Mouse (Mus musculus): ENCODE measurements around the gene Myo6.

DNA sequence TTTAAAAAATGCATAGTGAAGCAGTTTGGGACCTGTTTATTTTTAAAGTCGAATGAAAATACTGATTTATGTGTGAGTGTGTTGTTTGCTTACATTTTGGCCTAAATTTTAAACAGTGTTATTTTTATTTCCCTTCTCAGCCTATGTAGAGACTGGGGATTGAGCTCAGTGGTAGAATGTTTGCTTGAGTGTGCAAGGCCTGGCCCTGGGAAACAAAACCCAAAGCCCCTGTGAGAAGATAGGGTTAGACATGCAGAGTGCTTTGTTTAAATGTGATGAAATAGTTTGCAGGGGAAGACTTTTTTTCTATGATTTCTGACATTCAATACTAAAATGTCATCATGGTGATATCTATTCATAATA is 110.9 kb downstream of the Myo6 start:
- TF ChIP-seq CTCF (IDR thresholded peaks at IDR 0.05; ENCODE audit: low read depth): no peak
- no peak for TF ChIP-seq EP300 (IDR thresholded peaks at IDR 0.05; ENCODE audit: low read depth)

Data from liver, embryonic 14.5 days (tissue).